Mouse (Mus musculus): ENCODE data around the gene Gsto2. TPM values are rescaled to one million over a fixed set of nuclear protein-coding genes. Genes with fewer than 3 reads are reported as not detected.

The Gsto2 gene
- polyA plus RNA-seq, 1 experiment from 2014 or later = 0.76 TPM

DNA sequence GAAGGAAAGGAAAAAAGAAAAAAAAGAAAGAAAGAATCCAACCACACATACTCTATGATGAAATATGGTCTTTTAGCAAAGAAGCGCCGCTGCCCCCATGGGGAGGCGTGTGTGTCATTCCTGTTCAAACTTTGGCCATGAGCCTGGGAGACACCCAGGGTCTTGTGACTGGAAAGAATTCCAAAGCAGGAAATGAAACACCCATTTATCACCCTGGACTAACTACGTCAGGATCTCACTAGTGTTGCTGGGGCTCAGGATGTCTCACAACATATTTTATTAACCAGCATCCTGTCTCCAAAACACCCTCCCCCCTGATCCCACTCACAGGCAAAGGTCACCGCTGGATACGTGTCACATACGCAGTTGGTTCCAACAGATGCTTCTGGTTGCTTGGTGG lies 21.3 kb downstream of the Gsto2 start:
- peaks cover 10% of the 10 kb centered on the region; the same call in 1 of the 2 replicates for H3K4me1 ChIP-seq
- 86% methylated on average over 7 of the region's 7 CpGs for WGBS
- no peak for DNase-seq (ENCODE audit: extremely low spot score, low spot score)
- H3K36me3 ChIP-seq (replicated peaks) = no peaks in the 10 kb centered on the region
- H3K27me3 ChIP-seq (ENCODE audit: poor library complexity, severe bottlenecking) = no peaks in the 10 kb centered on the region
- H3K9me3 ChIP-seq = no peaks in the 10 kb centered on the region
- no peak overlapping the region for H3K4me3 ChIP-seq
- no peak overlapping the region for H3K27ac ChIP-seq

DNA sequence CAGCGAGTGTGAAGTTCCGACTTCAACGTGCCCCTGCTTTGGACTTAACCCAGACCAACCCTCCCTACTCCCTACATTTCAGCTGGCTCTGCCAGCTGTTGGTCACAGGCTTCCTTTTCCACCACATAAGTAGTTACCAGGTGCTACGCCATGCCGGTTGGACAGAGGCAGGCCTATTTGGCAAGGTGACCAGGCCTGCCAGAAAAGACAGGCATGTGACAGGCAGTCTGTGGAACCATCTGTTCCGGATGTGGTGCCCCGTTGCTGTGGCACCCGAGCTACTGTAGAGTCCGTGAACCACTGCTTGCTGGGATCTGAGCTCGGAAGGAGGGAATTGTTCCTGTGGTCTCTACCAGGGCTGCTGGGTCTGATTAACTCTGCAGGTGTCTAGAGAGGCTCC lies 22.1 kb downstream of the Gsto2 start:
- no peak for DNase-seq (ENCODE audit: extremely low spot score, low spot score)
- Histone ChIP-seq H3K27ac (no peak overlapping the region), H3K4me3 (no peak overlapping the region), H3K27me3 (ENCODE audit: poor library complexity, severe bottlenecking) (no peaks in the 10 kb centered on the region), H3K9me3 (no peaks in the 10 kb centered on the region), H3K4me1 (peaks cover 10% of the 10 kb centered on the region; the same call in 1 of the 2 replicates), H3K36me3 (replicated peaks) (no peaks in the 10 kb centered on the region)
- WGBS = 91% methylated on average over 10 of the region's 10 CpGs

DNA sequence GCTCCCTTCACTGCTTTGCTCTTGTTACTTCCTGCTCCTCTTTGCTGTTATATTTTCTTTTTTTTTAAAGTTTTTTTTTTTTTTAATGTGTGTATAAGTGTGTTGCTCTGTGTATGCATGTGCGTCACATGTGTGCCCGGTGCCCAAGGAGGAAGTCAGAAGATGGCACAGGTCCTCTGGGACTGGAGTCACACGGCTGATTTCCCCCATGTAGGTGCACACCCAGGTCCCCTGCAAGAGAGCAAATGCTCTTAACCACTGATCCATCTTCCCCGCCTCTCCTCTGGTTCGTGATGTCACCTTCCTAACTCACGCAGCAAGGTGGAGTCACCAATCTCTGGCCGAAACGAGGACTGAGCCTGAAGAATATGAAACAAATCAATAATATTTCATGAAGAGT lies 22.7 kb downstream of the Gsto2 start:
- Histone ChIP-seq H3K36me3 (replicated peaks) (peaks cover 4% of the 10 kb centered on the region), H3K27ac (no peak overlapping the region), H3K27me3 (ENCODE audit: poor library complexity, severe bottlenecking) (no peaks in the 10 kb centered on the region), H3K9me3 (no peaks in the 10 kb centered on the region), H3K4me1 (peaks cover 4% of the 10 kb centered on the region; the same call in 1 of the 2 replicates), H3K4me3 (no peak overlapping the region)
- WGBS = 93% methylated on average over 8 of the region's 8 CpGs
- no peak for DNase-seq (ENCODE audit: extremely low spot score, low spot score)

DNA sequence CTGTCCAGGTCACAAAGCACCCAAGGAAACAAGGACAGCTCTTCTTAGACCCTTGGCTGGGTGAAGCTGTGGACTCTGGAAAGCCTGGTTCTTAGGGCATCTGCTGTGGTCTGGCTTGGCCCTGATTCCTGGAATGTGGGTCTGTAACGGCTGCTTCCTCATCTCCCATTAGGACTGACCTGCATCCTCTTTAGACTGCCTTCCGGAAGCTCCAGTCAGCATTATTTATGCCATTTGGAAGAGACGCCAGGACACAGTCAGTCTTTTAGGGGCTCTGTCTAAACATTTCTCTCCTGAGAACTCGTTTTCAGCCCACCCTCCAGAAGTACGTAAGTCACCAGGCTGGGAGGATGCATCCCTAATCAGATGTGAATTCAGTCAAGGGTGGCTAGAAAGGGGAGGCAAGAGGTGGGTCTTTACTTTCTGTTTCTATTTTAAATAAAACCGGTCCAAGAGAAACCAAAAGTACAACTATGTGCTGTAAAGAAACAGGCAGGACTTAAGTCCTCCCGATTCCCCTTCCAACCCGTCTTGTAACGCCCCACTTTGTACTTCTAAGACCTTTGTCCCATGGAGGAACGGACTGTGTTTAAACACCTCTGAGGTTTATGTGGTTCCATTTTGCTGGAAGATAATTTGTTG lies 25.3 kb downstream of the Gsto2 start:
- 86% methylated on average over 10 of the region's 10 CpGs for WGBS
- no peak overlapping the region for H3K4me3 ChIP-seq
- H3K4me1 ChIP-seq = no peaks in the 10 kb centered on the region
- H3K36me3 ChIP-seq (replicated peaks) = peaks cover 29% of the 10 kb centered on the region
- H3K9me3 ChIP-seq = no peaks in the 10 kb centered on the region
- DNase-seq (ENCODE audit: extremely low spot score, low spot score) = no peak
- H3K27ac ChIP-seq = no peak overlapping the region
- no peaks in the 10 kb centered on the region for H3K27me3 ChIP-seq (ENCODE audit: poor library complexity, severe bottlenecking)

DNA sequence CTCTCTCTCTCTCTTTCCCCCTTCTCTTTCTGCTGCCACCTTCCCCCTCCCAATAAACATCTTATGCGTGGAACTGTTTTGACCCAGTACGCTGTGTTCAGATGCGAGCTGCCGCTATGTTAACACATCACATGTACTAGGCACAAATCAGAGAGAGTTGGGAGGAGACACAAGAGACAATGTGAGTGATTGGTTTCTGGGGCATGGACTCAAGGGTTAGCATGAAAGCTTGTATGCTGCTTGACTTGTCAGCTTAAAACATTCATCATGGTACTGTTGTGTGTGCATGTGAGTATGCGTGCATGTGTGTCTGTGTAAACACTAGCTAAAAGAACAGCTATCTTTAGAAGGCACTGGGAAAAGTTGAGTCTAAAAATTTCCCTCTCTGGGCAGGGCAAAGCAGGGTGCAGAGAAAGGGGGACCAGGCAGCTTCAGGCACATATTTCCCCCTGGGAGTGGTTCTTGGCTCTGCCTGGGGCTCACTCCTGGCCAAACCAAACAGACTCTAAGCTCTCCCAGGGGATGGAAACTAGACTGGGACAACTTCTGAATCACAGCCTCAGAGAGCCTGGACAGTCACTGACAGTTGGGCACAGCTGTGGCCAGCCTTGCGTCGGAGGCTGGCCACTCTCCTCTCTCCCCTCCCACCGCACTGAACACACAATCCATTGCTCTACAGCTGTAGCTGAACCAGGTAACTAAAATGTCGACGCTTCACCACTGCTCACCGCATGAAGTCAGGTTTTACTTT lies 26.4 kb downstream of the Gsto2 start:
- no peaks in the 10 kb centered on the region for H3K9me3 ChIP-seq
- DNase-seq (ENCODE audit: extremely low spot score, low spot score) = no peak
- H3K27me3 ChIP-seq (ENCODE audit: poor library complexity, severe bottlenecking) = no peaks in the 10 kb centered on the region
- 89% methylated on average over 11 of the region's 11 CpGs for WGBS
- no peak overlapping the region for H3K27ac ChIP-seq
- H3K4me1 ChIP-seq = no peaks in the 10 kb centered on the region
- no peak overlapping the region for H3K4me3 ChIP-seq
- H3K36me3 ChIP-seq (replicated peaks) = peaks cover 41% of the 10 kb centered on the region

DNA sequence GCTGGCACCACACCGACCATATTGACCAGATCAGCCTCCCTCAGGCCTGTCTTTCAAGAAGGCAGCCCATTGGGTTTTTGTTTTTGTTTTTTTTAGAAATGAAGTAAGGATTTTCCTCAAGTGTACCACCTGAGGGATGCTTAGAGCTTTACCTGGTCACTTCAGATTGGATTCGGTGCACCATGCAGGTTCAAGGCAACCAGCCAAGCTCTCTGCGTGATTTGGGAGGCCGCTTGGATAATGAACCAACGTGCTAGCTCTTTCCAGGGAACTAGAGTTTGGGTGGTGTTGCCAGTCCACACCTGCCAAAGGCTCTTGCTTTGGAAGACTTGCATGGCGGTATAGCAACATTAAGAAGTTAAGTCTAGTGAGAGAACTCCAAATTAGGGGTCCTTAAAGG lies 27.8 kb downstream of the Gsto2 start:
- H3K27ac ChIP-seq = no peak overlapping the region
- H3K9me3 ChIP-seq = no peaks in the 10 kb centered on the region
- no peak for DNase-seq (ENCODE audit: extremely low spot score, low spot score)
- no peaks in the 10 kb centered on the region for H3K4me1 ChIP-seq
- no peaks in the 10 kb centered on the region for H3K27me3 ChIP-seq (ENCODE audit: poor library complexity, severe bottlenecking)
- H3K4me3 ChIP-seq = no peak overlapping the region
- WGBS = 93% methylated on average over 6 of the region's 6 CpGs
- H3K36me3 ChIP-seq (replicated peaks) = peaks cover 54% of the 10 kb centered on the region

DNA sequence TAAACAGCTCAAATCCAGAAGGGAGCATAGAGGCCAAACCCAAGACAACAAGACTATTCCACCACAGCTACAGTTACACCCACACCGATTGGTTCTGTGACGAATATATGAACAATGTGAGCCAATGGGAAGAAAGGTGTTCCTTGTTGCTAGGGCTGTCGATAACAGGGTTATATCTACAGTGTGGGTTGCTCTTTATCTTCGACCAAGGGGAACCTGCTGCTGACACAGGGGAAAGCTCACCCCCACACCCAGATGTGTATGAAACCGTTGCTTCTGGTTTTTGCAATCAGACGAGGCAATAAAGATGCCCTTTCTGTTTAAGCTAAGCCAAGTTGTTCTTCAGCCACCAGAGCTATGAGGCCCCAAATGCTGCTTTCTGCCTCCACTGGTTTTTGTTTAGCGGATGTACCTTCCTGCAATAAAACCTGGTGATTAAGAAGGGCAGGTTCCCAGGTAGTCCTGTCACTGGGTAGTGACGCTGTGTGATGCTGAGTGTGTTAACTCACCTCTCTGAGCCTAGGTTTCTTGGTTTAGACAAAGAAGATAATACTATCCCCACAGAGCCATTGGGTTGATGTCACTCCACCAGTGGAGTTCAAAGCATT lies 33.2 kb downstream of the Gsto2 start:
- Histone ChIP-seq H3K9me3 (no peaks in the 10 kb centered on the region), H3K36me3 (replicated peaks) (peaks cover 62% of the 10 kb centered on the region), H3K27me3 (ENCODE audit: poor library complexity, severe bottlenecking) (no peaks in the 10 kb centered on the region), H3K4me1 (peaks cover 21% of the 10 kb centered on the region), H3K4me3 (no peak overlapping the region), H3K27ac (no peak overlapping the region)
- WGBS = 94% methylated on average over 8 of the region's 8 CpGs
- no peak for DNase-seq (ENCODE audit: extremely low spot score, low spot score)

DNA sequence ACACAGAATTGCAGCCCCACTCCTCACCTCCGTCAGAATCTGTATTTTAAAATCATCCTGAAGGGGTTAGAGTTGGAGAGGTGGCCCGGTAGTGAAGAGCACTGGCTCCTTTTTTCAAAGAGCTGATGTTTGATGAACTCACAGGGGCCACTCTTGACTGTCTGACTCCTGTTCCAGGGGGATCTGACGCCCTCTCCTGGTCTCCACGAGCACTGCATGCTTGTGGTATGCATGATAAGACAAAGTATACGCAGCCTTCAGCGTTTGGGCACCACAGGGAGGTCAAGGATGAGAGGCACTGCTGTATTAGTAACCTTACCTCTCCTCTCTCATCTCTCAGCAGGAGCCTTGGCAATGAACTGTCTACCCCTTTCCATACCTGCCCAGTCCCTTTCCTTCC lies 34.7 kb downstream of the Gsto2 start:
- Histone ChIP-seq H3K27me3 (ENCODE audit: poor library complexity, severe bottlenecking) (no peaks in the 10 kb centered on the region), H3K4me1 (peaks cover 30% of the 10 kb centered on the region), H3K9me3 (no peaks in the 10 kb centered on the region), H3K4me3 (no peak overlapping the region), H3K27ac (no peak overlapping the region), H3K36me3 (replicated peaks) (peaks cover 51% of the 10 kb centered on the region)
- DNase-seq (ENCODE audit: extremely low spot score, low spot score) = no peak
- WGBS = 74% methylated on average over 6 of the region's 6 CpGs

DNA sequence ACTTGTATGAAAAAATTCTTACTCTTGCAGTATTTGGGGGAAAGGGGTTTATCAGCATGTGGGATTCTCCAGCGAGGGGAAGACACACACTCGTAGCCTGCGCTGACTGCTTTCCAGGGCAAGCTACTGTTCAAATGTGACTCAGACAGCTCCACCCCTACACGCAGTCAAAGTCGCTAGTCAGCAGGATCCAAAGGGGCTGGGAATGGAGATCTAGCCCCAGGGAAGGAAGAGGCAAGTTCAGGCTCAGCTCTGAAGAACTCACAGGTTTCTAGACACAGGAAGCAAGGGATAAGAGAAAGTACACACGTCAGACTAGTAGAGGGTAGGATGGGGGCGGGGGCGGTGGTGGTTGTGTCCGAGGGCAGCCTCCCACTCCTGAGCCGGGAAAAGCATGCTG lies 35.2 kb downstream of the Gsto2 start:
- WGBS = 87% methylated on average over 10 of the region's 10 CpGs
- no peak for DNase-seq (ENCODE audit: extremely low spot score, low spot score)
- no peak overlapping the region for H3K4me3 ChIP-seq
- H3K27me3 ChIP-seq (ENCODE audit: poor library complexity, severe bottlenecking) = no peaks in the 10 kb centered on the region
- H3K9me3 ChIP-seq = no peaks in the 10 kb centered on the region
- no peak overlapping the region for H3K27ac ChIP-seq
- H3K4me1 ChIP-seq = peaks cover 35% of the 10 kb centered on the region
- H3K36me3 ChIP-seq (replicated peaks) = peaks cover 46% of the 10 kb centered on the region

DNA sequence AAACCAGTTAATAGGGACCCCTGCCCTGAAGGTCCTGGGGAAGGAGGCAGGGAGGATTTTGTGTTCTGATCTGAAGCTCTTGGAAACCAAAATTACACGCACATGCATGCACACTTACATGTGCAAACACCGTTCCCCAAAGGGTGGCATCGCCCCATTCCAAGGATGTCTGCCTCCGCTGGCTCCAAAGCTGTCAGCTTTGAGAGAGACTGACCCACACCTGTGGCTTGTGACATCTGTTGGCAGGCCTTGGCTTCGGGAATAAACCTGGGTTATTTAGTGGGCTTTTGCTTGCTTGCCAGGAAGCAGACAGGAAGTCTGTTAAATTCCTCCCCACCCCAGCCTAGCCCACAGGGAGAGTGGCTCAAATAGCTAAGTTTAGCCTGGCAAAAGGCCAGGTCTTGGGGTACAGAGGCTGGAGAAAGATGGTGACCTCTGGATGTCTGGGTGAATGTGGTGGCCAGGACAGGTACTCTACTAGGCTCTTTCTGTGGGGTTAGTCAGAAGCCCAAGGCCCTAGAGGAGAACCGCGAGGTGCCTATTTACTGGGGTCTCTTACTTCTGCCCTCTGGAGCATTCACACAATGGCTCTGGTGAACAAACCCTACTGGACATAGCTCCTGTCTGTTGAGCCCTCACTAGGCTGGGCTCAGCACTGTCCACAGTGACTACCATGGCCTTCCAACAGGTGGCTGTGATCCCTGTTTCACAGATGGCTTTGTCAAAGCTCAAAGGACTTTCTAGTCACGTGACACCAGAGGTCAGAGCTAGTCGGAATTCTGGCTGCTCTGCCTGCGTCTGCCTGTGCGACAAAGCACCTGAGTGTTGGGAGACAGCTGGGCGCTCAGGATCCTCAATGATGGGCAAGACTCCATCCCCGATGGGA lies 37.2 kb downstream of the Gsto2 start:
- Histone ChIP-seq H3K4me3 (no peak overlapping the region), H3K36me3 (replicated peaks) (peaks cover 32% of the 10 kb centered on the region), H3K9me3 (no peaks in the 10 kb centered on the region), H3K27ac (0 out of 2 replicates have a peak overlapping the region, but pooled peaks have one; percentile 17), H3K27me3 (ENCODE audit: poor library complexity, severe bottlenecking) (no peaks in the 10 kb centered on the region), H3K4me1 (peaks cover 38% of the 10 kb centered on the region)
- DNase-seq (ENCODE audit: extremely low spot score, low spot score) = no peak
- 76% methylated on average over 13 of the region's 13 CpGs for WGBS

DNA sequence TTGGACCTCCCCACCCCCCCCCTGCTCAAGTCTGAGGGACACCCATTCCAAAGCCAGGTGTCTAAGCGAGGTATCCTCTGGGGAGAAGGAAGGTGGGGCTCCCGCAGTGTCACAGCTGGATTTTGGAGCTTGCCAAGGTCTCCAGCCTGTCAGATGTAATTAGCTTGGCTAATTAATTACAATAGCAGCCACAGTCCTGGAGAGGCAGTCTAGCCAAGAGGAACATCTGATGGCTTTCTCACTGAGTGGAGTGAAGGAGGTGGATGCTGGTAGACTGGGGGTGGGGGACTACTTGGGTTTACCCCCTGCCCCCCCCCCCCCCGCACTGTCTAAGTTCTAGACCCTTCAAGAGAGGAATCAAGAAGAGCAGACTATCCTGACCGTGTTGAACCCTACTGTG lies 38.3 kb downstream of the Gsto2 start:
- peaks cover 45% of the 10 kb centered on the region for H3K4me1 ChIP-seq
- no peak overlapping the region for H3K4me3 ChIP-seq
- no peak overlapping the region for H3K27ac ChIP-seq
- 57% methylated on average over 4 of the region's 4 CpGs for WGBS
- H3K27me3 ChIP-seq (ENCODE audit: poor library complexity, severe bottlenecking) = no peaks in the 10 kb centered on the region
- peaks cover 25% of the 10 kb centered on the region for H3K36me3 ChIP-seq (replicated peaks)
- no peaks in the 10 kb centered on the region for H3K9me3 ChIP-seq
- no peak for DNase-seq (ENCODE audit: extremely low spot score, low spot score)

DNA sequence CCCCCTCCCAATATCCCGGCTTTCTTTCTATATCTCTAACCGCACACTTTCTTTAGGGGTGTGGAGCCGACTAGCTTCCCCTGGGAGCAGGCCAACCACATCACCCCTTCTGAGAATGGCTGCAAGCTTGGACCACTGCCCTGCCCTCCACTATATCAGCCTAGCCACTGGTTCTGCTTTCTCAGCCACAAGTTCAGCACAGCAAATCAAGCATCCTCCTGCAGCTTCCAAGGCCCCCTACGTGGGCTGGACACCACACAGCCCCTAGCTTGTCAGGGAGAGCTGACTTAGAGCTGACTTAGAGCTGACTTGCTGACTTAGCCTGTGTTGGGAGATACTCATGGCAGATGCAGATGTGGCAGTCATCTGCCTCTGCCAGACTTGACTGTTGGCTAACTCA lies 39.7 kb downstream of the Gsto2 start:
- 93% methylated on average over 4 of the region's 4 CpGs for WGBS

More for the DNA sequence above, 39.7 kb downstream of the Gsto2 start:
- no peak for DNase-seq (ENCODE audit: extremely low spot score, low spot score)
- H3K4me1 ChIP-seq = peaks cover 59% of the 10 kb centered on the region
- no peaks in the 10 kb centered on the region for H3K9me3 ChIP-seq
- H3K4me3 ChIP-seq = no peak overlapping the region
- no peaks in the 10 kb centered on the region for H3K27me3 ChIP-seq (ENCODE audit: poor library complexity, severe bottlenecking)
- peaks cover 17% of the 10 kb centered on the region for H3K36me3 ChIP-seq (replicated peaks)
- H3K27ac ChIP-seq = 0 out of 2 replicates have a peak overlapping the region, but pooled peaks have one; percentile 1

Data from forebrain, embryonic 10.5 days (tissue).